10 mouse cellular contexts compared by ENCODE assay signal in genomic region chr12:29258548-29258874, GRCm38 (mm10).
DNase-seq lines count a peak whose midpoint lies in the region; ATAC-seq lines count a peak whose summit lies in the region.
"Had no signal": no experiment of that assay in that cellular context is flagged by ENCODE, and none has a peak within 500 bp of the region (broad histone marks: within the 10 kb centered on the region; RNA-seq: fewer than 3 reads in every experiment).

No protein-coding gene starts in this region.

- H3K36me3 ChIP-seq in hindbrain, embryonic 10.5 days, result no peaks in the 10 kb centered on the region
- no peaks in the 10 kb centered on the region for H3K36me3 ChIP-seq in hindbrain, embryonic 11.5 days (ENCODE audit: control insufficient read depth, insufficient read depth, low read length)
- H3K36me3 ChIP-seq in forebrain, embryonic 13.5 days (ENCODE audit: poor library complexity, severe bottlenecking), result no peaks in the 10 kb centered on the region
- no peaks in the 10 kb centered on the region for H3K36me3 ChIP-seq in limb, embryonic 11.5 days (ENCODE audit: control insufficient read depth, insufficient read depth, low read length)
- no peaks in the 10 kb centered on the region for H3K36me3 ChIP-seq in neural tube, embryonic 13.5 days

- H3K4me2 ChIP-seq in hindbrain, embryonic 11.5 days (replicated peaks; ENCODE audit: low read depth, low read length), result no peak overlapping the region
- H3K4me2 ChIP-seq in forebrain, embryonic 13.5 days, result peak overlapping the region; percentile 38
- no peak overlapping the region; the same call in 1 of the 2 replicates for H3K4me2 ChIP-seq in limb, embryonic 11.5 days (ENCODE audit: low read depth, severe bottlenecking)
- H3K4me2 ChIP-seq in neural tube, embryonic 13.5 days, result peak overlapping the region; percentile 28

- ATAC-seq in hindbrain, embryonic 11.5 days (ENCODE audit: low FRiP score), result no peak
- peak; percentile 52 for ATAC-seq in forebrain, embryonic 13.5 days
- peak; percentile 37; the same call in 1 of the 2 replicates for ATAC-seq in limb, embryonic 11.5 days (ENCODE audit: insufficient number of reproducible peaks, low FRiP score, low TSS enrichment, low read depth)
- ATAC-seq in neural tube, embryonic 13.5 days (ENCODE audit: low read depth), result peak; percentile 36

- peaks cover 25% of the 10 kb centered on the region for H3K4me1 ChIP-seq in hindbrain, embryonic 10.5 days (replicated peaks)
- H3K4me1 ChIP-seq in hindbrain, embryonic 11.5 days (replicated peaks; ENCODE audit: control insufficient read depth, insufficient read depth, low read length), result peaks cover 10% of the 10 kb centered on the region
- peaks cover 26% of the 10 kb centered on the region for H3K4me1 ChIP-seq in forebrain, embryonic 13.5 days
- H3K4me1 ChIP-seq in limb, embryonic 11.5 days (ENCODE audit: control insufficient read depth, insufficient read depth, low read length), result peaks cover 11% of the 10 kb centered on the region; the same call in 1 of the 2 replicates
- H3K4me1 ChIP-seq in neural tube, embryonic 13.5 days (replicated peaks), result peaks cover 31% of the 10 kb centered on the region

- H3K4me3 ChIP-seq in hindbrain, embryonic 10.5 days, result no peak overlapping the region
- no peak overlapping the region for H3K4me3 ChIP-seq in hindbrain, embryonic 11.5 days (ENCODE audit: low read depth, low read length)
- no peak overlapping the region for H3K4me3 ChIP-seq in forebrain, embryonic 13.5 days
- H3K4me3 ChIP-seq in limb, embryonic 11.5 days (ENCODE audit: low read depth, low read length), result no peak overlapping the region
- H3K4me3 ChIP-seq in neural tube, embryonic 13.5 days, result no peak overlapping the region

- DNase-seq in hindbrain, embryonic 10.5 days (ENCODE audit: low spot score), result no peak
- DNase-seq in hindbrain, embryonic 11.5 days (ENCODE audit: low spot score), result no peak
- DNase-seq in limb, embryonic 11.5 days (ENCODE audit: low spot score), result no peak
- no peak for DNase-seq in adrenal gland, adult 8-10 months
- DNase-seq in urinary bladder, adult 18-20 months (ENCODE audit: low spot score in 2 of 2), result no peak
- DNase-seq: thymus, postnatal 25 days had no signal

- no peak overlapping the region for H3K9ac ChIP-seq in hindbrain, embryonic 11.5 days (ENCODE audit: low read depth, low read length)
- H3K9ac ChIP-seq in forebrain, embryonic 13.5 days, result 0 out of 2 replicates have a peak overlapping the region, but pooled peaks have one; percentile 19
- H3K9ac ChIP-seq in limb, embryonic 11.5 days (ENCODE audit: low read length), result no peak overlapping the region
- peak overlapping the region; percentile 61 for H3K9ac ChIP-seq in neural tube, embryonic 13.5 days
- H3K9ac ChIP-seq: liver, embryonic 14.5 days had no signal

- 0 out of 2 replicates have a peak, but pooled peaks cover 5% of the 10 kb centered on the region for H3K27me3 ChIP-seq in hindbrain, embryonic 10.5 days (ENCODE audit: insufficient read depth, poor library complexity, severe bottlenecking)
- no peaks in the 10 kb centered on the region for H3K27me3 ChIP-seq in hindbrain, embryonic 11.5 days (ENCODE audit: control insufficient read depth, insufficient read depth, low read length)
- H3K27me3 ChIP-seq in forebrain, embryonic 13.5 days, result no peaks in the 10 kb centered on the region
- H3K27me3 ChIP-seq in limb, embryonic 11.5 days (ENCODE audit: control insufficient read depth, insufficient read depth, low read length), result no peaks in the 10 kb centered on the region
- H3K27me3 ChIP-seq in neural tube, embryonic 13.5 days, result no peaks in the 10 kb centered on the region

- H3K9me3 ChIP-seq in hindbrain, embryonic 10.5 days, result no peaks in the 10 kb centered on the region
- H3K9me3 ChIP-seq in hindbrain, embryonic 11.5 days (ENCODE audit: control insufficient read depth, low read length), result no peaks in the 10 kb centered on the region
- H3K9me3 ChIP-seq in forebrain, embryonic 13.5 days (replicated peaks), result no peaks in the 10 kb centered on the region
- H3K9me3 ChIP-seq in limb, embryonic 11.5 days (ENCODE audit: control insufficient read depth, low read length), result no peaks in the 10 kb centered on the region
- H3K9me3 ChIP-seq in neural tube, embryonic 13.5 days, result no peaks in the 10 kb centered on the region

- peak overlapping the region; percentile 78 for H3K27ac ChIP-seq in hindbrain, embryonic 10.5 days
- no peak overlapping the region; the same call in 1 of the 2 replicates for H3K27ac ChIP-seq in hindbrain, embryonic 11.5 days (ENCODE audit: low read depth, low read length)
- peak overlapping the region; percentile 68 for H3K27ac ChIP-seq in forebrain, embryonic 13.5 days
- no peak overlapping the region; the same call in none of the 2 replicates for H3K27ac ChIP-seq in limb, embryonic 11.5 days (replicated peaks; ENCODE audit: low read depth, low read length)
- peak overlapping the region; percentile 93 for H3K27ac ChIP-seq in neural tube, embryonic 13.5 days (replicated peaks)
- H3K27ac ChIP-seq: layer of hippocampus, adult 2 months; liver, embryonic 14.5 days had no signal

Comparison
In these comparisons a context has a peak if more than half of its experiments do, and no peak if none do; other contexts are left out.
1. H3K27ac ChIP-seq: peak in hindbrain, embryonic 10.5 days (single experiment), forebrain, embryonic 13.5 days (single experiment) and neural tube, embryonic 13.5 days (single experiment); none in hindbrain, embryonic 11.5 days (single experiment) and limb, embryonic 11.5 days (single experiment).
2. H3K4me2 ChIP-seq: peak in forebrain, embryonic 13.5 days (single experiment) and neural tube, embryonic 13.5 days (single experiment); none in hindbrain, embryonic 11.5 days (single experiment) and limb, embryonic 11.5 days (single experiment).
3. H3K9ac ChIP-seq: peak in forebrain, embryonic 13.5 days (single experiment) and neural tube, embryonic 13.5 days (single experiment); none in hindbrain, embryonic 11.5 days (single experiment) and limb, embryonic 11.5 days (single experiment).